Mouse (Mus musculus) midbrain, postnatal 0 days (tissue): ENCODE measurements around the gene C1d. TPM values are rescaled to one million over a fixed set of nuclear protein-coding genes. Genes with fewer than 3 reads are reported as not detected.
A peak's percentile ranks its signal among the peaks of the same experiment; 100 is the strongest.

Experiments used
- ATAC-seq: fragments of 200-750 bp; cut with Nextera tagmentation; 2 replicates; pipeline ENCODE4 v1.8.0; 2017; ENCODE audit warnings: moderate number of reproducible peaks, mild to moderate bottlenecking, moderate TSS enrichment, moderate library complexity; ENCODE audit not compliant: low FRiP score
- DNase-seq: peaks from one replicate; pipeline ENCODE4 v3.0.0-alpha.2; 2015; ENCODE audit warnings: low spot score
- H3K27ac ChIP-seq: fragments of 300-500 bp; sonication (generic); 2 replicates; pipeline ENCODE4 v1.5.1; 2014; ENCODE audit warnings: low read depth, mild to moderate bottlenecking, low read length, mixed read lengths
- H3K27me3 ChIP-seq: fragments of 300-500 bp; sonication (generic); 2 replicates; pipeline ENCODE4 v1.6.1; 2014; ENCODE audit warnings: low read length, control low read depth, mixed read lengths; ENCODE audit not compliant: insufficient read depth
- H3K36me3 ChIP-seq: fragments of 300-500 bp; sonication (generic); 2 replicates; pipeline ENCODE4 v1.6.1; 2014; ENCODE audit warnings: low read length, control low read depth, mixed read lengths; ENCODE audit not compliant: insufficient read depth
- H3K4me1 ChIP-seq: fragments of 300-500 bp; sonication (generic); 2 replicates; pipeline ENCODE4 v1.6.1; 2014; ENCODE audit warnings: mild to moderate bottlenecking, control low read depth, antibody characterized with exemption, low read length, mixed read lengths; ENCODE audit not compliant: insufficient read depth
- H3K4me2 ChIP-seq: fragments of 300-500 bp; sonication (generic); 2 replicates; pipeline ENCODE4 v1.6.1; 2014; ENCODE audit warnings: low read depth, mild to moderate bottlenecking, low read length, mixed read lengths; ENCODE audit not compliant: poor library complexity, severe bottlenecking
- H3K4me3 ChIP-seq: fragments of 300-500 bp; sonication (generic); 2 replicates; pipeline ENCODE4 v1.5.1; 2014; ENCODE audit warnings: low read depth, mild to moderate bottlenecking, low read length, moderate library complexity
- H3K9ac ChIP-seq: fragments of 300-500 bp; sonication (generic); replicated peaks from 2 replicates; pipeline ENCODE4 v1.6.1; 2014; ENCODE audit warnings: mild to moderate bottlenecking, low read length, moderate library complexity, mixed read lengths; ENCODE audit not compliant: poor library complexity, severe bottlenecking
- H3K9me3 ChIP-seq: fragments of 300-500 bp; sonication (generic); 2 replicates; pipeline ENCODE4 v1.6.1; 2016; ENCODE audit warnings: low read length, control low read depth
- CTCF ChIP-seq: IDR thresholded peaks from 2 replicates; pipeline ENCODE4 v1.5.1; 2016; ENCODE audit warnings: antibody characterized with exemption, mild to moderate bottlenecking
- whole genome bisulfite sequencing: fragments of 180-500 bp; shearing (Covaris S2); extraction: QIAGEN DNeasy Blood & Tissue Kit; methylation state at CpG from one replicate; pipeline ENCODE4 v1.1.7; 2014; 5-methylcytosine and 5-hydroxymethylcytosine counted together
- polyA plus RNA-seq: library from polyadenylated mRNA; unstranded; fragments of >200 nt; fragmentation: Nextera tagmentation; extraction: Ambion mirVana; gene quantifications from 2 replicates; pipeline ENCODE4 v1.2.1, GENCODE M21; 2015
- total RNA-seq: library from RNA; depleted of rRNA; stranded (reverse); fragments of >200 nt; gene quantifications from 2 replicates; pipeline ENCODE4 v1.2.3, GENCODE M21; 2014; rRNA removed

C1d gene
- total RNA-seq (59.0 and 63.8 TPM in 2 replicates), polyA plus RNA-seq (188 and 207 TPM in 2 replicates)

DNA sequence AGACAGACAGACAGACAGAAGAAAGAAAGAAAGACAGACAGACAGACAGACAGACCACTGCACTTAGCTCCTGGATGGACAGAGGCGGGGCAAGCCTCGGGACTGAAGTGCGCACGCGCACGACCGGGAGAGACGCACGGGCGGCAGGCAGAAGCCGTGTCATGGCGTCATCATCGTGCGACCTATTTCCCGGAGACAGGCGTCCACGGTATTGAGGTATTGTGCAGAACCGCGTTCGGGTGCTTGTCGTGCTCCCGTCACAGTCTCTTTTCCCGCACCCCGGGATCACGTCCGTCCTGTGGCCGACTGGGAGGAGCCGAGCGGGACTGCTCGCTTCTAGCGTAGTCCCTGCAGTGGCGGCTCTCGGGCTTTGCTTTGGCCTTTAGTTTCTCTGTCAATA lies at the start of gene C1d:
C1d (plus strand) TSS at position 137 of the 400 bp plus-strand sequence.
- Histone ChIP-seq H3K4me3 (peak within 1 kb of the TSS; percentile 85), H3K9ac (peak within 1 kb of the TSS; percentile 84), H3K27ac (peak within 1 kb of the TSS; percentile 91), H3K4me2 (peak within 1 kb of the TSS; percentile 58), H3K27me3 (no peaks in the 10 kb centered on the region), H3K36me3 (no peaks in the 10 kb centered on the region), H3K4me1 (peaks cover 6% of the 10 kb centered on the region; the same call in 1 of the 2 replicates), H3K9me3 (no peaks in the 10 kb centered on the region)
- under 1% methylated on average over 33 of the region's 33 CpGs for WGBS
- no peak for TF ChIP-seq CTCF
- DNase-seq (peak; percentile 98), ATAC-seq (peak; percentile 96)

DNA sequence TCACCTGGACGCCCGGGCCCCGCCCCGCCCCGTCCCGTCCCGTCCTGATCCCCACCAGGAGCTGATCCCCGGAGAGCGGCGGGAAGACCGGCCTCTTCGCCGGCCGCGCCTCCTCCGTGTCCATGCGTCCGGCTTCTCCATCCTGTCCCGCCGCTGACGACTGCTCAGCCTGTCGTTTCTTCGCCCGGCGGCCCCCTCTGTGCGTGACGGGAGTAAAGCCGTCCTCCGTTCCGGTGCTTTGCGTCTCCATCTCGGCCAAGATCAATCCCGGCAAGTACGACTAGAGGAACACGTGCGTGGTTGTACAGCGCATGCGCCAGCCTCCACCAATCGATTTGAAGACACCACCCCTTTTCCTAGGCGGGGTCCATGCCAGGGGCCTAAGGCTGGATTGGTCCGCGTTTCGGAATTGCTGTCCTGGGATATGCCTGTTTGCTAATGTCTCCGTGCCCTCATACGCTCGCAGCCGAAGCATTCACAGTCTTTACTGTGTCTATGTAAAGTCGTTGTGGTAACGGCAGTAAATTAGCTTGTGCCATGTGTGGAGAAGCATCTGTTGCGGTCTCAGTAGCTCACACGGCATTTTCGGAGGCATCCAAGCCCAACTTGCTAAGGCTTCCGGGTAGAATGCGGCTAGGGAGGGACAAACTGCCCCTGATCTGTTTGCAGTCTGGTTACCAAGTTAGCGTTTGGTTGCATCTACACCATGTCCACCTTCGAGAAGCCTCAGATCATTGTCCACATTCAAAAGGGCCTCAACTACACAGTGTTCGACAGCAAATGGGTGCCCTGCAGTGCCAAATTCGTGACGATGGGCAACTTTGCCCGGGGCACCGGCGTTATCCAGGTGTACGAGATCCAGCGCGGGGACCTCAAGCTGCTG lies 45.9 kb upstream of the C1d start, which contains the start of gene Pno1:
Pno1 (minus strand) TSS at position 311 of the 883 bp plus-strand sequence.
- peak within 1 kb of the TSS; percentile 81 for H3K27ac ChIP-seq
- H3K36me3 ChIP-seq: peaks cover 8% of the 10 kb centered on the region
- H3K4me3 ChIP-seq: peak within 1 kb of the TSS; percentile 93
- H3K4me2 ChIP-seq: peak within 1 kb of the TSS; percentile 66
- DNase-seq (peak; percentile 99), ATAC-seq (peak; percentile 99)
- no peak for TF ChIP-seq CTCF
- peak within 1 kb of the TSS; percentile 84 for H3K9ac ChIP-seq
- no peaks in the 10 kb centered on the region for H3K9me3 ChIP-seq
- peaks cover 7% of the 10 kb centered on the region for H3K4me1 ChIP-seq
- under 1% methylated on average over 63 of the region's 65 CpGs for WGBS
- no peaks in the 10 kb centered on the region for H3K27me3 ChIP-seq

DNA sequence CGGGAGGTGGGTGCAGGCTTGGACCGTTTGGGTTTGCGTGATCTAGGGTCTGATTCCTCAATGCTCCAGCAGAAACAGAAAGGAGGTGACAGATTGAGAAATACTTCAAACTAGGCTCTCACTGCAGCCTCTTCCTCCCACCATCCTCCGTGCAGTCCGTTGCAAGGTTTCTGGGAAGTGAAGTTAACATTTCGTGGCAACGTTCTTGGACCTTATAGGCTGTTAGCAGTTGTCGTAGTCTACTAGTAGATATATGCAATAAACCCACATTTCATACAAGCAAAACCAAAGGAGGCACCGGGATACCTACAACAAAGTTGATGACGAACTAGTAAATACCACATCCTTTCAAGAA lies 45.3 kb upstream of the C1d start:
- peaks cover 7% of the 10 kb centered on the region for H3K4me1 ChIP-seq
- H3K4me3 ChIP-seq: peak overlapping the region; percentile 93
- peak overlapping the region; percentile 81 for H3K27ac ChIP-seq
- H3K27me3 ChIP-seq: no peaks in the 10 kb centered on the region
- peaks cover 8% of the 10 kb centered on the region for H3K36me3 ChIP-seq
- H3K9me3 ChIP-seq: no peaks in the 10 kb centered on the region
- H3K9ac ChIP-seq: peak overlapping the region; percentile 74
- ATAC-seq: no peak; the same call in 1 of the 2 replicates
- 2% methylated on average over 10 of the region's 10 CpGs for WGBS
- peak overlapping the region; percentile 66 for H3K4me2 ChIP-seq
- no peak for TF ChIP-seq CTCF
- peak; percentile 19 for DNase-seq

DNA sequence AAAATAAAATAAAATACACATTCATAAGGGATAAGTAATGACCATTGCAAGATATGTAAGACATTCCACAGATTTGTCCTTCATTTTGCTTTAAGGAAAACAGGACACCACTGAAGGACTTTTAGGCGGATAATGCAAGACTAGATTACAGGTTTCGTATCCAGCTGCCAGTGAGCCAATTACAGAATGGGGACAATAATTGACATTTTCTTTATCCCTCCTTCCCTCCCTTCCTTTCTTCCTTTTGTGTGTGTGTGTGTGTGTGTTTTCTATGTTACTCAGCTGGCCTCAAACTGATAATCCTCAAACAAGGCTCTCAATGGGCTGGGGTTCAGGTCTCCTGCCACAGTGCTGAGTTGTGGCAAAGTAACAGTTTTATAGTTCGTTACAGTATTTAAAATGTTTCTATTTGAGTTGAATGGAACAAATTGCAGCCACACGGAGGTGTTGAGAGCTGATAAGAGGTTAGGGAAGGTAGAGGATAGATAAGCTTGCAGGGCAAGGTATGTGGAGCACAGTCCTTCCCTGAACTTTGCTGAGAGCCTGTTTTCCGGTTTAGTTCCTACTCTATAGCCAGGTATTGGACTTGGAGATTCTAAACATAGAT lies 44.4 kb upstream of the C1d start:
- Histone ChIP-seq H3K27me3 (no peaks in the 10 kb centered on the region), H3K9ac (no peak overlapping the region), H3K36me3 (peaks cover 5% of the 10 kb centered on the region), H3K4me3 (no peak overlapping the region), H3K4me1 (peaks cover 7% of the 10 kb centered on the region), H3K27ac (no peak overlapping the region), H3K9me3 (no peaks in the 10 kb centered on the region), H3K4me2 (peak overlapping the region; percentile 66; the same call in 1 of the 2 replicates)
- 78% methylated on average over 5 of the region's 5 CpGs for WGBS
- ATAC-seq: no peak
- DNase-seq: no peak
- TF ChIP-seq CTCF: no peak

DNA sequence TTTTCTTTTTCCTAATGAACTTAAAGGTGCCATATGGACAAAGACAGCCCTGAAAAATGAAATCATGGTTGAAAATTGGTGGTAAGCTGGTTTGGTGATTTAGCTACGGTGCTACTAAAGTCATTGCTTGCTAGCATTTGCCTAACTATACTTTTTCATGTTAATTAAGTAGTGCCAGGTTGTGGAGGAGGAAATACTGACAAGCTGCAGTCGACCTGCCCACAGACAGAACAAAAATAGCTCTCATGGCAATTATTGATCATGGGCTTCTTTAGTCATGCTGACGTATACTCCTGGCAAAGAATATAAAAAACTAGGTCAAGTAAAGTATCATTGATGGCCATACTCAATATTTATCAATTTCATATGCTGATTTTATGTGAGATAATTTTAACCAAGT lies 41.9 kb upstream of the C1d start:
- Histone ChIP-seq H3K27me3 (no peaks in the 10 kb centered on the region), H3K36me3 (no peaks in the 10 kb centered on the region), H3K9ac (no peak overlapping the region), H3K4me3 (no peak overlapping the region), H3K4me2 (no peak overlapping the region), H3K27ac (no peak overlapping the region), H3K4me1 (peaks cover 7% of the 10 kb centered on the region), H3K9me3 (no peaks in the 10 kb centered on the region)
- 92% methylated on average over 3 of the region's 3 CpGs for WGBS
- DNase-seq (no peak), ATAC-seq (no peak)
- no peak for TF ChIP-seq CTCF

DNA sequence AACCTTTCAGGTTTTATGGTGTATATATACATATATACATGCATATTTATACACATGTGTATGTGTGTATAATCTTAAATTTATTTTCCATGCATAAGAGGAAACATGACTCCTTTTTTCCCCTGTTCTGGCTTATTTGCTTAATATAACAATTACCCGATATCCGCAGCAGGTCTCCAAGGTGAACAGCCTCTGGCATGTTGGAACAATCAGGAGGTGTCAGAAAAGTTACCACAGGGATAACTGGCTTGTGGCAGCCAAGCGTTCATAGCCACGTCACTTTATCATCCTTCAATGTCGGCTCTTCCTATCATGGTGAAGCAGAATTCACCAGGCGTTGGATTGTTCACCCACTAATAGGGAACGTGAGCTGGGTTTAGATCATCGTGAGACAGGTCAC lies 36.3 kb upstream of the C1d start:
- Histone ChIP-seq H3K9me3 (no peaks in the 10 kb centered on the region), H3K9ac (no peak overlapping the region), H3K36me3 (peaks cover 4% of the 10 kb centered on the region; the same call in 1 of the 2 replicates), H3K4me1 (no peaks in the 10 kb centered on the region), H3K27ac (no peak overlapping the region), H3K4me3 (no peak overlapping the region), H3K27me3 (no peaks in the 10 kb centered on the region), H3K4me2 (no peak overlapping the region)
- DNase-seq: no peak
- 95% methylated on average over 8 of the region's 8 CpGs for WGBS
- TF ChIP-seq CTCF: no peak
- ATAC-seq: no peak
